9 mouse cellular contexts compared by ENCODE assay signal in the genomic region with DNA sequence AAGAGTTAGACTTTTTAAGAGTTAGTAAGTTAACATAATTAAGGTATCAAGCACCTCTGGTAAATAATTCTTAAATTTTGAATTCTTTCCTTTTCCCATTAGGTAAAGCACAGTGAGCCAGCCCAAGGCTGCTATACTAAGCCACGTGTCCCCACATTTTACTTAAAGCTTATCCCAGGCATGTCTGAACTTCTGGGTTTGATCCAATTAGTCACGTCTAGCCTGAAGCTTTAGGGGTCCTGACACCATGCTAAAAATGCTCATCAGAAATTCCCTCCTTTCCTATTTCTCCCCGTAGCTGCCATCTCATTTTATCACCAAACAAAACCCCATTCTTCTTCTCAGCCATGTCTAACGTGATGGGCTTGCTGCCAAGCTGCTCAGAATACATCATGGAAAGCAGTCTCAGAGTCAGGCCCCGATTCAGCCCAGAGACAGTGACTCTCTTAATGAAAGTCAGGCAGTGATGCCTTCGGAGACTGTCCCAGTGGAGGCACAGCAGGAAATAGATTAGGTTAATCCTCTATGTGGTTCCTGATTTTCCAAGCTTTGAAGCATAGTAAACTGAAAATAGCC.
A peak's percentile ranks its signal among the peaks of the same experiment; 100 is the strongest.
DNase-seq lines count a peak whose midpoint lies in the region; ATAC-seq and TF ChIP-seq lines count a peak whose summit lies in the region.
"Had no signal": no experiment of that assay in that cellular context is flagged by ENCODE, and none has a peak within 500 bp of the region (broad histone marks: within the 10 kb centered on the region; RNA-seq: fewer than 3 reads in every experiment).

No protein-coding gene starts in this region.

- no peak for TF ChIP-seq CTCF in forebrain, postnatal 0 days (IDR thresholded peaks at IDR 0.05; ENCODE audit: low read depth)

- no peak overlapping the region for H3K4me2 ChIP-seq in forebrain, postnatal 0 days (ENCODE audit: low read depth)
- no peak overlapping the region for H3K4me2 ChIP-seq in midbrain, embryonic 13.5 days (replicated peaks)
- no peak overlapping the region for H3K4me2 ChIP-seq in liver, embryonic 12.5 days
- H3K4me2 ChIP-seq: liver, embryonic 13.5 days had no signal

- no peak overlapping the region for H3K9ac ChIP-seq in forebrain, postnatal 0 days
- no peak overlapping the region for H3K9ac ChIP-seq in midbrain, embryonic 13.5 days (replicated peaks)
- no peak overlapping the region for H3K9ac ChIP-seq in liver, embryonic 12.5 days
- H3K9ac ChIP-seq: liver, embryonic 13.5 days had no signal

- H3K4me3 ChIP-seq in forebrain, postnatal 0 days (ENCODE audit: low read depth, low read length), result no peak overlapping the region
- H3K4me3 ChIP-seq in midbrain, embryonic 13.5 days (replicated peaks), result no peak overlapping the region
- H3K4me3 ChIP-seq in liver, embryonic 12.5 days, result no peak overlapping the region
- H3K4me3 ChIP-seq: liver, embryonic 13.5 days had no signal

- no peaks in the 10 kb centered on the region for H3K4me1 ChIP-seq in forebrain, postnatal 0 days (ENCODE audit: insufficient read depth)
- peaks cover 25% of the 10 kb centered on the region for H3K4me1 ChIP-seq in midbrain, embryonic 13.5 days (replicated peaks)
- peaks cover 15% of the 10 kb centered on the region for H3K4me1 ChIP-seq in liver, embryonic 12.5 days

- H3K9me3 ChIP-seq in forebrain, postnatal 0 days (ENCODE audit: low read length), result no peaks in the 10 kb centered on the region
- no peaks in the 10 kb centered on the region for H3K9me3 ChIP-seq in midbrain, embryonic 13.5 days
- no peaks in the 10 kb centered on the region for H3K9me3 ChIP-seq in liver, embryonic 12.5 days (replicated peaks)
- H3K9me3 ChIP-seq: liver, embryonic 13.5 days had no signal

- H3K36me3 ChIP-seq in forebrain, postnatal 0 days (ENCODE audit: insufficient read depth), result no peaks in the 10 kb centered on the region
- no peaks in the 10 kb centered on the region for H3K36me3 ChIP-seq in midbrain, embryonic 13.5 days
- no peaks in the 10 kb centered on the region for H3K36me3 ChIP-seq in liver, embryonic 12.5 days
- H3K36me3 ChIP-seq: liver, embryonic 13.5 days had no signal

- peak; percentile 2 to 19 for DNase-seq in frontal cortex, adult 2 months (ENCODE audit: extremely low spot score in 1 of 2, low spot score in 1 of 2)
- no peak for DNase-seq in frontal cortex, postnatal 14 days (ENCODE audit: low spot score in 2 of 2)
- DNase-seq in cerebellum, adult 11-12 months, result peak; percentile 3
- peak; percentile 65 for DNase-seq in forebrain, postnatal 0 days
- no peak for DNase-seq in B cell, adult 2 months
- no peak for DNase-seq in urinary bladder, postnatal 4 days (ENCODE audit: low spot score in 2 of 2)
- DNase-seq: liver, embryonic 13.5 days had no signal

- 3% methylated on average over 6 of the region's 6 CpGs for WGBS in forebrain, postnatal 0 days
- WGBS in midbrain, embryonic 13.5 days, result 2% methylated on average over 6 of the region's 6 CpGs
- 43% methylated on average over 6 of the region's 6 CpGs for WGBS in liver, embryonic 12.5 days (ENCODE audit: insufficient replicate concordance)

- no peaks in the 10 kb centered on the region for H3K27me3 ChIP-seq in forebrain, postnatal 0 days (ENCODE audit: insufficient read depth, low read length)
- H3K27me3 ChIP-seq in midbrain, embryonic 13.5 days, result peaks cover 13% of the 10 kb centered on the region
- no peaks in the 10 kb centered on the region for H3K27me3 ChIP-seq in liver, embryonic 12.5 days (replicated peaks)
- H3K27me3 ChIP-seq: liver, embryonic 13.5 days had no signal

- no peak overlapping the region for H3K27ac ChIP-seq in forebrain, postnatal 0 days (ENCODE audit: low read depth, low read length)
- H3K27ac ChIP-seq in midbrain, embryonic 13.5 days, result peak overlapping the region; percentile 76
- H3K27ac ChIP-seq in liver, embryonic 12.5 days, result no peak overlapping the region
- H3K27ac ChIP-seq: liver, embryonic 13.5 days had no signal

- ATAC-seq in forebrain, postnatal 0 days, result peak; percentile 82
- ATAC-seq in midbrain, embryonic 13.5 days, result peak; percentile 99
- ATAC-seq in liver, embryonic 12.5 days, result no peak

Comparison
In these comparisons a context has a peak if more than half of its experiments do, and no peak if none do; other contexts are left out.
1. DNase-seq: peak in frontal cortex, adult 2 months (2 of 2), cerebellum, adult 11-12 months (single experiment) and forebrain, postnatal 0 days (single experiment); none in frontal cortex, postnatal 14 days (0 of 2), B cell, adult 2 months (0 of 2) and urinary bladder, postnatal 4 days (0 of 2).